Mouse (Mus musculus): ENCODE results near the gene Npepps. TPM values are rescaled to one million over a fixed set of nuclear protein-coding genes. Genes with fewer than 3 reads are reported as not detected.

The Npepps gene
- polyA plus RNA-seq, 1 experiment from 2014 or later, result 122 TPM

DNA sequence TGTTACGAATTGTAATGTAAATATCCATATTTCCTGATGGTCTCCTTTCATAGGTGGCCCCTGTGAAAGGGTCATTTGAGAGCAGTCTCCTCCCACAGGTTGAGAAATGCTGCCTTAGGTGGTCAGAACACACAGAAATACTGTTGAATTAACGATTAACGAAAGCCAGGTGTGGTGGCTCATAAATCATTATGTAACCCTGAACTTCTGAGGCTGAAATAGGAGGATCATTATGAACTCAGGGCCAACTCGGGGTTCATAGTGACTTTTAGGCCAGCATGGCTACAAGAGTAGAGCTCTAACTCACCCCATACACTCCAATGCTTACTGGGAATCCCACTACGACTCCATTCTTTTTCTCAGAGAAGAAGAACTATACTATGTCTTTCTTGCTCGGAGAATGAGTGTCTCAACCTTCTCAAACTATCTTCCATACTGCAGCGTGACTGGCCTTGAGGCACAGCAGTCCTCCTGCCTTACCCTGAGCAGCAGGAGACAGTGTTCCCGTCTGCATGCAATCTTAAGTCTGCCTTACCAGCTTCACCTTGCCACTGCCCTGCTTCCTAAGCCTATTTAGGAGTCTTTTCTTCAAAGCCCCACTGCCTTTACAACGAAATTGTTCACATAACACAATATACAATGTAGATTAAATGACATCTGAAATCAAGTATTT is 69.6 kb downstream of the Npepps start:
- 90% methylated on average over 9 of the region's 9 CpGs for WGBS

GRCm38 (mm10) chr11:97207011-97207422 is 73.4 kb downstream of the Npepps start:
- DNase-seq (ENCODE audit: low spot score), result no peak
- H3K27ac ChIP-seq (ENCODE audit: low read depth, low read length), result no peak overlapping the region
- no peak overlapping the region for H3K4me2 ChIP-seq (ENCODE audit: low read depth, low read length, severe bottlenecking)
- no peaks in the 10 kb centered on the region for H3K9me3 ChIP-seq (ENCODE audit: control insufficient read depth, low read length)
- 83% methylated on average over 8 of the region's 8 CpGs for WGBS
- no peak for ATAC-seq (replicated peaks; ENCODE audit: low FRiP score)
- H3K36me3 ChIP-seq (ENCODE audit: control insufficient read depth, insufficient read depth, low read length), result no peaks in the 10 kb centered on the region; the same call in 1 of the 2 replicates
- no peak overlapping the region for H3K4me3 ChIP-seq (ENCODE audit: low read depth, low read length)
- H3K9ac ChIP-seq (ENCODE audit: low read length), result no peak overlapping the region
- H3K27me3 ChIP-seq (ENCODE audit: control insufficient read depth, insufficient read depth, low read length), result no peaks in the 10 kb centered on the region
- no peaks in the 10 kb centered on the region for H3K4me1 ChIP-seq (replicated peaks; ENCODE audit: control insufficient read depth, insufficient read depth, low read length)

More for the DNA sequence above, 69.6 kb downstream of the Npepps start:
- no peaks in the 10 kb centered on the region for H3K27me3 ChIP-seq (ENCODE audit: control insufficient read depth, insufficient read depth, low read length)
- H3K4me3 ChIP-seq (ENCODE audit: low read depth, low read length), result no peak overlapping the region
- ATAC-seq (replicated peaks; ENCODE audit: low FRiP score) (no peak), DNase-seq (ENCODE audit: low spot score) (no peak)
- H3K4me2 ChIP-seq (ENCODE audit: low read depth, low read length, severe bottlenecking), result no peak overlapping the region
- H3K9me3 ChIP-seq (ENCODE audit: control insufficient read depth, low read length), result no peaks in the 10 kb centered on the region
- no peak overlapping the region for H3K9ac ChIP-seq (ENCODE audit: low read length)
- H3K4me1 ChIP-seq (replicated peaks; ENCODE audit: control insufficient read depth, insufficient read depth, low read length), result no peaks in the 10 kb centered on the region
- H3K27ac ChIP-seq (ENCODE audit: low read depth, low read length), result no peak overlapping the region
- peaks cover 8% of the 10 kb centered on the region; the same call in 1 of the 2 replicates for H3K36me3 ChIP-seq (ENCODE audit: control insufficient read depth, insufficient read depth, low read length)

- Histone ChIP-seq H3K4me3 (ENCODE audit: low read depth, low read length) (no peak overlapping the region), H3K9ac (ENCODE audit: low read length) (no peak overlapping the region), H3K36me3 (ENCODE audit: control insufficient read depth, insufficient read depth, low read length) (no peaks in the 10 kb centered on the region), H3K4me2 (ENCODE audit: low read depth, low read length, severe bottlenecking) (no peak overlapping the region), H3K9me3 (ENCODE audit: control insufficient read depth, low read length) (no peaks in the 10 kb centered on the region), H3K27ac (ENCODE audit: low read depth, low read length) (no peak overlapping the region), H3K4me1 (replicated peaks; ENCODE audit: control insufficient read depth, insufficient read depth, low read length) (no peaks in the 10 kb centered on the region), H3K27me3 (ENCODE audit: control insufficient read depth, insufficient read depth, low read length) (no peaks in the 10 kb centered on the region)
- DNase-seq (ENCODE audit: low spot score) (no peak), ATAC-seq (replicated peaks; ENCODE audit: low FRiP score) (no peak)
- 88% methylated on average over 6 of the region's 6 CpGs for WGBS
These were observed 80.9 kb downstream of the Npepps start for GRCm38 (mm10) chr11:97199519-97199918.

- Histone ChIP-seq H3K4me3 (ENCODE audit: low read depth, low read length) (no peak overlapping the region), H3K4me1 (replicated peaks; ENCODE audit: control insufficient read depth, insufficient read depth, low read length) (no peaks in the 10 kb centered on the region), H3K9me3 (ENCODE audit: control insufficient read depth, low read length) (no peaks in the 10 kb centered on the region), H3K27ac (ENCODE audit: low read depth, low read length) (no peak overlapping the region), H3K36me3 (ENCODE audit: control insufficient read depth, insufficient read depth, low read length) (no peaks in the 10 kb centered on the region), H3K27me3 (ENCODE audit: control insufficient read depth, insufficient read depth, low read length) (no peaks in the 10 kb centered on the region), H3K9ac (ENCODE audit: low read length) (no peak overlapping the region), H3K4me2 (ENCODE audit: low read depth, low read length, severe bottlenecking) (no peak overlapping the region)
- DNase-seq (ENCODE audit: low spot score) (peak; percentile 81), ATAC-seq (replicated peaks; ENCODE audit: low FRiP score) (no peak)
- 22% methylated on average over 5 of the region's 5 CpGs for WGBS
These were observed 81.8 kb downstream of the Npepps start for GRCm38 (mm10) chr11:97198601-97199000.

GRCm38 (mm10) chr11:97197021-97197420 is 83.4 kb downstream of the Npepps start:
- Histone ChIP-seq H3K4me2 (ENCODE audit: low read depth, low read length, severe bottlenecking) (no peak overlapping the region), H3K9me3 (ENCODE audit: control insufficient read depth, low read length) (no peaks in the 10 kb centered on the region), H3K27ac (ENCODE audit: low read depth, low read length) (no peak overlapping the region), H3K27me3 (ENCODE audit: control insufficient read depth, insufficient read depth, low read length) (no peaks in the 10 kb centered on the region), H3K4me3 (ENCODE audit: low read depth, low read length) (no peak overlapping the region), H3K4me1 (replicated peaks; ENCODE audit: control insufficient read depth, insufficient read depth, low read length) (no peaks in the 10 kb centered on the region), H3K9ac (ENCODE audit: low read length) (no peak overlapping the region), H3K36me3 (ENCODE audit: control insufficient read depth, insufficient read depth, low read length) (no peaks in the 10 kb centered on the region)
- ATAC-seq (replicated peaks; ENCODE audit: low FRiP score) (no peak), DNase-seq (ENCODE audit: low spot score) (no peak)
- 81% methylated on average over 8 of the region's 8 CpGs for WGBS

GRCm38 (mm10) chr11:97196541-97196940 is 83.9 kb downstream of the Npepps start:
- no peak overlapping the region for H3K4me3 ChIP-seq (ENCODE audit: low read depth, low read length)
- no peak overlapping the region for H3K4me2 ChIP-seq (ENCODE audit: low read depth, low read length, severe bottlenecking)
- 72% methylated on average over 12 of the region's 12 CpGs for WGBS
- no peak for DNase-seq (ENCODE audit: low spot score)
- H3K9me3 ChIP-seq (ENCODE audit: control insufficient read depth, low read length), result no peaks in the 10 kb centered on the region
- no peak overlapping the region for H3K27ac ChIP-seq (ENCODE audit: low read depth, low read length)
- no peak overlapping the region for H3K9ac ChIP-seq (ENCODE audit: low read length)
- no peaks in the 10 kb centered on the region for H3K27me3 ChIP-seq (ENCODE audit: control insufficient read depth, insufficient read depth, low read length)
- no peaks in the 10 kb centered on the region for H3K4me1 ChIP-seq (replicated peaks; ENCODE audit: control insufficient read depth, insufficient read depth, low read length)
- H3K36me3 ChIP-seq (ENCODE audit: control insufficient read depth, insufficient read depth, low read length), result no peaks in the 10 kb centered on the region
- ATAC-seq (replicated peaks; ENCODE audit: low FRiP score), result no peak

GRCm38 (mm10) chr11:97192621-97192951 is 87.9 kb downstream of the Npepps start:
- Histone ChIP-seq H3K27me3 (ENCODE audit: control insufficient read depth, insufficient read depth, low read length) (no peaks in the 10 kb centered on the region), H3K9ac (ENCODE audit: low read length) (no peak overlapping the region), H3K4me1 (replicated peaks; ENCODE audit: control insufficient read depth, insufficient read depth, low read length) (peaks cover 2% of the 10 kb centered on the region; the same call in 1 of the 2 replicates), H3K4me3 (ENCODE audit: low read depth, low read length) (no peak overlapping the region), H3K9me3 (ENCODE audit: control insufficient read depth, low read length) (no peaks in the 10 kb centered on the region), H3K27ac (ENCODE audit: low read depth, low read length) (no peak overlapping the region), H3K36me3 (ENCODE audit: control insufficient read depth, insufficient read depth, low read length) (no peaks in the 10 kb centered on the region), H3K4me2 (ENCODE audit: low read depth, low read length, severe bottlenecking) (no peak overlapping the region)
- DNase-seq (ENCODE audit: low spot score), result no peak
- ATAC-seq (replicated peaks; ENCODE audit: low FRiP score), result no peak

DNA sequence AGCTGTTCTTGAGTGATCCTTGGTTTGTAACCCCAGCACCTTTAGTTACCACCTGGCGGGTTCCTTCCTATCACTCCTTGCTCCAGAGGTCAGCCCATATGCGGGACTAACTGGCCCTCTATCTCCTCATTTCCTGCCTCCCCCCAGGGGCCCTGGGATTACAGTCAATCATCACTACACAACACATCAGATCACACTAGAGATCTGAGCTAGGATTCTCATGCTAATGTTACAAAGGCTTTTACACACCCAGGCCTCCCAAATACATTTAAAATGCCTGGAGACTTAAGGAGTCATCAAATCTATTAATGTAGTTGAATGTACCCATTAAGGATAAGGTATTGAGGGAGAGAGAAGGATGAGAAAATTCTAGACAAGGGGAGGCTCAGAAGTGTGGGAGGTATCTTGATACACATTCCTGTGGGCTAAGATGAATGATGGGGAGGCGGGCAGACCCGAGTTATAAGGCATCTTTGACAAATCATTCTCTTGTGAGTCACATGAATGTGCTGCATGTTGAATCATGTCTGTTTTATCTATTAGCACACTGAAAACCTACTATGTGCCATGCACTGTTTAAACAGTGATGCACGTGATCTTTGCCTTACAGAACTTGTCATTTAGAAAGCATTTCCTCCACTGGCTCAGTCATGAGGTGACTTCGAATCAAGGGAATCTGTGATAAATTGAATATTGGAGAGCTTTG is 88.4 kb downstream of the Npepps start:
- no peak for DNase-seq (ENCODE audit: low spot score)
- no peaks in the 10 kb centered on the region for H3K27me3 ChIP-seq (ENCODE audit: control insufficient read depth, insufficient read depth, low read length)
- H3K4me1 ChIP-seq (replicated peaks; ENCODE audit: control insufficient read depth, insufficient read depth, low read length), result peaks cover 2% of the 10 kb centered on the region; the same call in 1 of the 2 replicates
- no peaks in the 10 kb centered on the region for H3K9me3 ChIP-seq (ENCODE audit: control insufficient read depth, low read length)
- H3K4me3 ChIP-seq (ENCODE audit: low read depth, low read length), result no peak overlapping the region
- no peak for ATAC-seq (replicated peaks; ENCODE audit: low FRiP score)
- no peaks in the 10 kb centered on the region for H3K36me3 ChIP-seq (ENCODE audit: control insufficient read depth, insufficient read depth, low read length)
- no peak overlapping the region for H3K27ac ChIP-seq (ENCODE audit: low read depth, low read length)
- no peak overlapping the region for H3K9ac ChIP-seq (ENCODE audit: low read length)
- no peak overlapping the region for H3K4me2 ChIP-seq (ENCODE audit: low read depth, low read length, severe bottlenecking)
- 82% methylated on average over 6 of the region's 6 CpGs for WGBS

DNA sequence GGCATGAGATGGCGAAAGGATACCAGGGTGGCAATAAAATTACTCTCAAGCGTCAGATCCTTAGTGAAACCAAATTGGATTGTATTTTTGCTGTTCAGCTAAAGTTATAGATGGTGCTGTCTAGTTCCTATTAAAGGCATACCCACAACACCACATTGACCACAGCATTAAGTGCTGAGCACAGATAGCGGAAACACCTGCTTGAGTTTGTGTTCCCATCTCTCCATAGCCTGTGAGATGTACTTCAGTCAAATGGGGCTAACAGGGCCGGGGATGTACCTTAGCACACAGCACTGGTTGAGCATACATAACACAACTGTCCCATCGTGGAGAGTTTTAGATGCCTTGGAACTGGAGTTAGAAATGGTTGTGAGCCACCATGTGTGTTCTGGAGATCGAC is 89.4 kb downstream of the Npepps start:
- no peaks in the 10 kb centered on the region for H3K27me3 ChIP-seq (ENCODE audit: control insufficient read depth, insufficient read depth, low read length)
- DNase-seq (ENCODE audit: low spot score), result no peak
- ATAC-seq (replicated peaks; ENCODE audit: low FRiP score), result no peak
- no peaks in the 10 kb centered on the region for H3K9me3 ChIP-seq (ENCODE audit: control insufficient read depth, low read length)
- no peak overlapping the region for H3K27ac ChIP-seq (ENCODE audit: low read depth, low read length)
- H3K4me3 ChIP-seq (ENCODE audit: low read depth, low read length), result no peak overlapping the region
- no peak overlapping the region for H3K9ac ChIP-seq (ENCODE audit: low read length)
- WGBS, result 92% methylated on average over 6 of the region's 6 CpGs
- no peaks in the 10 kb centered on the region for H3K36me3 ChIP-seq (ENCODE audit: control insufficient read depth, insufficient read depth, low read length)
- peaks cover 3% of the 10 kb centered on the region for H3K4me1 ChIP-seq (replicated peaks; ENCODE audit: control insufficient read depth, insufficient read depth, low read length)
- H3K4me2 ChIP-seq (ENCODE audit: low read depth, low read length, severe bottlenecking), result no peak overlapping the region
